Mouse (Mus musculus) forebrain, postnatal 0 days (tissue): ENCODE data around the gene Ube2m. TPM values are rescaled to one million over a fixed set of nuclear protein-coding genes. Genes with fewer than 3 reads are reported as not detected.
"Not testable (repeated sequence)": the region's sequence is repeated elsewhere in the genome, so short reads cannot be mapped to it uniquely, and the experiment has no call there.

Source experiments
- ATAC-seq: fragments of 200-750 bp; cut with Nextera tagmentation; 2 replicates; pipeline ENCODE4 v1.8.0; 2017; ENCODE audit warnings: mild to moderate bottlenecking, moderate library complexity
- DNase-seq: peaks from one replicate; pipeline ENCODE4 v3.0.0-alpha.2; 2015
- H3K27ac ChIP-seq: fragments of 300-500 bp; sonication (generic); 2 replicates; pipeline ENCODE4 v1.5.1; 2014; ENCODE audit warnings: low read depth, mild to moderate bottlenecking, antibody characterized with exemption, low read length, moderate library complexity, mixed read lengths
- H3K27me3 ChIP-seq: fragments of 300-500 bp; sonication (generic); 2 replicates; pipeline ENCODE4 v1.6.1; 2014; ENCODE audit warnings: mild to moderate bottlenecking, low read length, mixed read lengths; ENCODE audit not compliant: insufficient read depth
- H3K36me3 ChIP-seq: fragments of 300-500 bp; sonication (generic); 2 replicates; pipeline ENCODE4 v1.6.1; 2014; ENCODE audit warnings: mild to moderate bottlenecking, moderate library complexity; ENCODE audit not compliant: insufficient read depth
- H3K4me1 ChIP-seq: fragments of 300-500 bp; sonication (generic); 2 replicates; pipeline ENCODE4 v1.6.1; 2014; ENCODE audit warnings: antibody characterized with exemption; ENCODE audit not compliant: insufficient read depth
- H3K4me2 ChIP-seq: fragments of 300-500 bp; sonication (generic); 2 replicates; pipeline ENCODE4 v1.6.1; 2014; ENCODE audit warnings: low read depth, mild to moderate bottlenecking, moderate library complexity
- H3K4me3 ChIP-seq: fragments of 300-500 bp; sonication (generic); 2 replicates; pipeline ENCODE4 v1.5.1; 2014; ENCODE audit warnings: low read depth, low read length, mixed read lengths
- H3K9ac ChIP-seq: fragments of 300-500 bp; sonication (generic); 2 replicates; pipeline ENCODE4 v1.6.1; 2014; ENCODE audit warnings: mild to moderate bottlenecking
- H3K9me3 ChIP-seq: fragments of 300-500 bp; sonication (generic); 2 replicates; pipeline ENCODE4 v1.6.1; 2016; ENCODE audit warnings: low read length
- CTCF ChIP-seq: sonication (generic); IDR thresholded peaks from 2 replicates; pipeline ENCODE4 v1.5.1; 2016; ENCODE audit warnings: antibody characterized with exemption, control low read depth, low read depth
- whole genome bisulfite sequencing: fragments of 180-500 bp; shearing (Covaris S2); extraction: QIAGEN DNeasy Blood & Tissue Kit; methylation state at CpG from one replicate; pipeline ENCODE4 v1.1.7; 2014; 5-methylcytosine and 5-hydroxymethylcytosine counted together
- polyA plus RNA-seq: library from polyadenylated mRNA; unstranded; fragments of >200 nt; fragmentation: Nextera tagmentation; extraction: Ambion mirVana; gene quantifications from 2 replicates; pipeline ENCODE4 v1.2.1, GENCODE M21; 2015
- total RNA-seq: library from RNA; depleted of rRNA; stranded (reverse); fragments of >200 nt; gene quantifications from 2 replicates; pipeline ENCODE4 v1.2.3, GENCODE M21; 2014; rRNA removed

Ube2m gene
- total RNA-seq (336 and 344 TPM in 2 replicates), polyA plus RNA-seq (130 and 132 TPM in 2 replicates)

- Histone ChIP-seq H3K27ac (peak within 1 kb of the TSS; percentile 99), H3K4me1 (peaks cover 21% of the 10 kb centered on the region), H3K9ac (peak within 1 kb of the TSS; percentile 94), H3K4me2 (peak within 1 kb of the TSS; percentile 75), H3K9me3 (no peaks in the 10 kb centered on the region), H3K36me3 (peaks cover 21% of the 10 kb centered on the region), H3K27me3 (0 out of 2 replicates have a peak, but pooled peaks cover 4% of the 10 kb centered on the region), H3K4me3 (peak within 1 kb of the TSS; percentile 90)
- ATAC-seq = peak; percentile 91
- TF ChIP-seq CTCF = no peak; the same call in 1 of the 2 replicates
- peak; percentile 100 for DNase-seq
- WGBS = under 1% methylated on average over 64 of the region's 65 CpGs
Measured at GRCm38 (mm10) chr7:13037901-13038555, at the start of gene Ube2m. Ube2m (minus strand) TSS chr7:13038275.

GRCm38 (mm10) chr7:13072293-13072692 lies 34.2 kb upstream of the Ube2m start:
- Histone ChIP-seq H3K27ac (no peak overlapping the region), H3K36me3 (no peaks in the 10 kb centered on the region), H3K4me2 (no peak overlapping the region), H3K4me1 (no peaks in the 10 kb centered on the region), H3K27me3 (no peaks in the 10 kb centered on the region), H3K4me3 (no peak overlapping the region), H3K9ac (no peak overlapping the region), H3K9me3 (no peaks in the 10 kb centered on the region)
- ATAC-seq (no peak), DNase-seq (no peak)
- 58% methylated on average over 5 of the region's 5 CpGs for WGBS
- no peak for TF ChIP-seq CTCF

- not testable (repeated sequence) for H3K4me1 ChIP-seq, H3K27ac ChIP-seq, H3K27me3 ChIP-seq, H3K4me3 ChIP-seq, DNase-seq, H3K4me2 ChIP-seq, H3K36me3 ChIP-seq, ATAC-seq, H3K9ac ChIP-seq, H3K9me3 ChIP-seq
- peak; percentile 37 for TF ChIP-seq CTCF
- WGBS = 62% methylated on average over 2 of the region's 2 CpGs
Measured at GRCm38 (mm10) chr7:13063399-13063798, 25.3 kb upstream of the Ube2m start.

- Histone ChIP-seq H3K27me3 (no peaks in the 10 kb centered on the region), H3K9ac (no peak overlapping the region), H3K4me3 (no peak overlapping the region), H3K4me2 (no peak overlapping the region), H3K36me3 (no peaks in the 10 kb centered on the region), H3K27ac (no peak overlapping the region), H3K9me3 (no peaks in the 10 kb centered on the region), H3K4me1 (no peaks in the 10 kb centered on the region)
- WGBS = 86% methylated on average over 9 of the region's 9 CpGs
- no peak for TF ChIP-seq CTCF
- ATAC-seq (no peak), DNase-seq (no peak)
Measured at GRCm38 (mm10) chr7:13059536-13059935, 21.5 kb upstream of the Ube2m start.

- 52% methylated on average over 8 of the region's 8 CpGs for WGBS
- Histone ChIP-seq H3K4me3 (no peak overlapping the region), H3K36me3 (peaks cover 3% of the 10 kb centered on the region; the same call in 1 of the 2 replicates), H3K9ac (no peak overlapping the region), H3K27ac (no peak overlapping the region), H3K9me3 (no peaks in the 10 kb centered on the region), H3K27me3 (no peaks in the 10 kb centered on the region), H3K4me1 (0 out of 2 replicates have a peak, but pooled peaks cover 3% of the 10 kb centered on the region), H3K4me2 (no peak overlapping the region)
- ATAC-seq (no peak), DNase-seq (no peak)
- TF ChIP-seq CTCF = peak; percentile 42; the same call in 1 of the 2 replicates
Measured at GRCm38 (mm10) chr7:13056913-13057700, 19.0 kb upstream of the Ube2m start.

- Histone ChIP-seq H3K4me1 (0 out of 2 replicates have a peak, but pooled peaks cover 3% of the 10 kb centered on the region), H3K9me3 (no peaks in the 10 kb centered on the region), H3K9ac (peak within 1 kb of the TSS; percentile 65), H3K36me3 (peaks cover 8% of the 10 kb centered on the region; the same call in 1 of the 2 replicates), H3K27ac (peak within 1 kb of the TSS; percentile 96), H3K27me3 (no peaks in the 10 kb centered on the region), H3K4me3 (peak within 1 kb of the TSS; percentile 70), H3K4me2 (peak within 1 kb of the TSS; percentile 59)
- WGBS = under 1% methylated on average over 41 of the region's 41 CpGs
- peak; percentile 100 for DNase-seq
- peak; percentile 97 for ATAC-seq
- TF ChIP-seq CTCF = no peak; the same call in 1 of the 2 replicates
Measured at GRCm38 (mm10) chr7:13054287-13055010, 16.4 kb upstream of the Ube2m start, which contains the start of gene Mzf1. Mzf1 (minus strand) TSS chr7:13054764.
